Mouse (Mus musculus): Measurements from ENCODE around the gene Bcl9l.

- no peak for TF ChIP-seq CTCF (IDR thresholded peaks at IDR 0.05; ENCODE audit: extremely low read depth, insufficient read depth, insufficient read length, insufficient replicate concordance)
- TF ChIP-seq POLR2A (IDR thresholded peaks at IDR 0.05; ENCODE audit: low read depth, low read length), result no peak
Observed at GRCm38 (mm10) chr9:44537625-44538301, 55.1 kb downstream of the Bcl9l start.

All from spleen, adult 2 months (tissue).